Mouse (Mus musculus): ENCODE results near the gene Gm20838. TPM values are rescaled to one million over a fixed set of nuclear protein-coding genes. Genes with fewer than 3 reads are reported as not detected.
"Not testable (repeated sequence)": the region's sequence is repeated elsewhere in the genome, so short reads cannot be mapped to it uniquely, and the experiment has no call there.

Gene Gm20838
- polyA plus RNA-seq (2012): not detected in 2 replicates

DNA sequence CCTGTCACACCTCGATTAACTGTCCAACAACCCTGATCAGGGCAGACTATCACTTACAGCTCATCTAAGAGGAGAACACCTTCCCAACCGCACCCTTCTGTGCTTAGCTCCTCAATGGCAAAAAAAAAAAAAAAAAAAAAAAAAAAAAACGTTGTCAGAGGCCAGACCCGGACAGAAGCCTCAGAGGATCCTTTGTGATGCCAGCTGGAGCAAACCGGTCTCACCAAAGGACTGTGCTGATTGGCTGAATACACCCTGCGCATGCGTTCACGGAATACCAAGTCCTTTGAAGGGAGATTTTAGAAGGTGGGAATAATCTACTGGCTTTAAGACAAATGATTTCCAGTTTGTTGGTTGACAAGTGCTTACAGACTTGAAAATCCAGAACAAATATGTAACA is at the start of gene Gm20838:
TSS of gene Gm20838 (minus strand) at position 101 of the 400 bp plus-strand sequence.
- not testable (repeated sequence) for H3K4me3 ChIP-seq (replicated peaks); H3K4me1 ChIP-seq (ENCODE audit: control insufficient read depth); H3K36me3 ChIP-seq (ENCODE audit: control insufficient read depth); H3K9me3 ChIP-seq (ENCODE audit: control insufficient read depth, low read length); H3K27me3 ChIP-seq (ENCODE audit: control insufficient read depth)

Measured in erythroblast, embryonic 14.5 days (primary cell).